Mouse (Mus musculus) forebrain, embryonic 14.5 days (tissue): ENCODE data around the gene Sowaha. TPM values are rescaled to one million over a fixed set of nuclear protein-coding genes. Genes with fewer than 3 reads are reported as not detected.
"Not testable (repeated sequence)": the region's sequence is repeated elsewhere in the genome, so short reads cannot be mapped to it uniquely, and the experiment has no call there.

Experiments
- ATAC-seq: fragments of 200-750 bp; cut with Nextera tagmentation; 2 replicates; pipeline ENCODE4 v1.8.0; 2017; ENCODE audit warnings: mild to moderate bottlenecking, moderate library complexity
- DNase-seq: peaks from one replicate; pipeline ENCODE4 v3.0.0-alpha.2; 2015; ENCODE audit warnings: low spot score
- H3K27ac ChIP-seq: fragments of 300-500 bp; sonication (generic); 2 replicates; pipeline ENCODE4 v1.5.1; 2014; ENCODE audit warnings: low read depth, mild to moderate bottlenecking, control low read depth, low read length, moderate library complexity
- H3K27me3 ChIP-seq: fragments of 300-500 bp; sonication (generic); replicated peaks from 2 replicates; pipeline ENCODE4 v1.6.1; 2014; ENCODE audit warnings: low read length, control low read depth, mixed read lengths; ENCODE audit not compliant: control insufficient read depth, insufficient read depth
- H3K36me3 ChIP-seq: fragments of 300-500 bp; sonication (generic); 2 replicates; pipeline ENCODE4 v1.6.1; 2014; ENCODE audit warnings: low read length, control low read depth; ENCODE audit not compliant: control insufficient read depth, insufficient read depth
- H3K4me1 ChIP-seq: fragments of 300-500 bp; sonication (generic); 2 replicates; pipeline ENCODE4 v1.6.1; 2014; ENCODE audit warnings: antibody characterized with exemption, low read length, control low read depth; ENCODE audit not compliant: control insufficient read depth, insufficient read depth
- H3K4me2 ChIP-seq: fragments of 300-500 bp; sonication (generic); 2 replicates; pipeline ENCODE4 v1.6.1; 2014; ENCODE audit warnings: mild to moderate bottlenecking, control low read depth, low read length
- H3K4me3 ChIP-seq: fragments of 300-500 bp; sonication (generic); 2 replicates; pipeline ENCODE4 v1.5.1; 2014; ENCODE audit warnings: low read depth, low read length, control low read depth
- H3K9ac ChIP-seq: fragments of 300-500 bp; sonication (generic); 2 replicates; pipeline ENCODE4 v1.6.1; 2014; ENCODE audit warnings: mild to moderate bottlenecking, low read length, control low read depth, moderate library complexity
- H3K9me3 ChIP-seq: fragments of 300-500 bp; sonication (generic); replicated peaks from 2 replicates; pipeline ENCODE4 v1.6.1; 2016; ENCODE audit warnings: low read length, control low read depth, mixed read lengths; ENCODE audit not compliant: control insufficient read depth
- WGBS: fragments of 180-500 bp; shearing (Covaris S2); extraction: QIAGEN DNeasy Blood & Tissue Kit; methylation state at CpG from one replicate; pipeline ENCODE4 v1.1.7; 2014; 5-methylcytosine and 5-hydroxymethylcytosine counted together
- polyA plus RNA-seq: library from polyadenylated mRNA; unstranded; fragments of >200 nt; fragmentation: Nextera tagmentation; extraction: Ambion mirVana; gene quantifications from 2 replicates; pipeline ENCODE4 v1.2.1, GENCODE M21; 2014

Gene Sowaha
- polyA plus RNA-seq, 1 experiment from 2014 or later: 1.2 TPM

DNA sequence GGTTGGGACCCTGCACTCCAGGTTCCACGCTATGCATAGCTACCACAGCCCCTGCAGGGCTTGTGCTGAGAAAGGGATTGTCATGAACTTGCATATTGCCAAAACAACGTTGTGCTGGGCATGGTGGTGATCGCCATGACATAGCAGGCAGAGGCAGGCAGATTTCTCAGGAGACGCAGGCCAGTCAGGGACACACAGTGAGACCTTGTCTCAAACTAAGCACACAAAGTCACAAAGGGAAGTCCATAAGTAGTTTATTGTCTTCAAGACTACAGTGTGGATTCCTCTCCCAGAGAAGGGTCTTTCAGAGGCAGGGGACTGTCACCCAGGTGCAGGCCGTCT, 51.4 kb downstream of the Sowaha start:
- Histone ChIP-seq H3K27me3 (no peaks in the 10 kb centered on the region), H3K4me3 (no peak overlapping the region), H3K36me3 (peaks cover 7% of the 10 kb centered on the region), H3K9me3 (no peaks in the 10 kb centered on the region), H3K9ac (no peak overlapping the region), H3K4me1 (peaks cover 8% of the 10 kb centered on the region; the same call in 1 of the 2 replicates), H3K27ac (no peak overlapping the region), H3K4me2 (no peak overlapping the region)
- no peak for DNase-seq
- ATAC-seq: no peak
- WGBS: 92% methylated on average over 5 of the region's 5 CpGs

DNA sequence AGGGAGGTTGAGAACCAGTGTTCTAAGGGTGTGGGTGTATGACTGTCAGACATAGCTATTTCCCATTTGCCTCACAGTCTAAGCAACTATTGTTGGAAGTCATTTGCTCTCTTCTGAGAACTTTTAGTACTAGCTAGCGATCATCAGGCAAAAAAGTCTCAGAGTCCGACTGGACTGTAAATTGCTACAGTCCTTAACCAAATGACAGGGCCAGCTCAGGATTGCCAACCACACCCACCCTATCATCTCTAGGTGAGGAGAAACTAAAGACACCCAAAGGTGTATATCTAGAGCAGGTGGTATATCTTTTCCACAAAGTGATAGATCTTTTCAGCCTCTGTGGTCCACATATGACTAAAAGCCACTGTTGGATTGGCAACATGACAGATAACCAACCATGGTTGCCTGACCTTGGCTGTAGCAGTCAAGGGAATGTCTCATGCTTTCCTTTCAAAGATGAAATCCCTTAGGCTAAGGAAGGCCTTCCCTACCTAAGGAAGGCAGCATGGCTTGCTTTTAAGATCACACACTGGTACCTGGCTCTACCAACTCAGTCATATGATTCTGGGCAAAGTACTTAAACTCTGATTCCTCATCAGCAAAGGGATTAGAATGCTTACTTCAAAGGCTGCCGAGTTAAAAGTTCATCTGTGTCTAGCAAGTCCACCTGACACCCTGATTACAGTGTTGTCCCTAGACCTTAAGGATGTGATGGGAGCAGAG, 51.9 kb downstream of the Sowaha start:
- ATAC-seq (no peak), DNase-seq (no peak)
- H3K4me2 ChIP-seq: no peak overlapping the region
- peaks cover 8% of the 10 kb centered on the region; the same call in 1 of the 2 replicates for H3K4me1 ChIP-seq
- H3K27ac ChIP-seq: no peak overlapping the region
- H3K9ac ChIP-seq: no peak overlapping the region
- no peak overlapping the region for H3K4me3 ChIP-seq
- H3K27me3 ChIP-seq: no peaks in the 10 kb centered on the region
- H3K9me3 ChIP-seq: no peaks in the 10 kb centered on the region
- WGBS: 91% methylated on average over 3 of the region's 3 CpGs
- H3K36me3 ChIP-seq: peaks cover 7% of the 10 kb centered on the region

DNA sequence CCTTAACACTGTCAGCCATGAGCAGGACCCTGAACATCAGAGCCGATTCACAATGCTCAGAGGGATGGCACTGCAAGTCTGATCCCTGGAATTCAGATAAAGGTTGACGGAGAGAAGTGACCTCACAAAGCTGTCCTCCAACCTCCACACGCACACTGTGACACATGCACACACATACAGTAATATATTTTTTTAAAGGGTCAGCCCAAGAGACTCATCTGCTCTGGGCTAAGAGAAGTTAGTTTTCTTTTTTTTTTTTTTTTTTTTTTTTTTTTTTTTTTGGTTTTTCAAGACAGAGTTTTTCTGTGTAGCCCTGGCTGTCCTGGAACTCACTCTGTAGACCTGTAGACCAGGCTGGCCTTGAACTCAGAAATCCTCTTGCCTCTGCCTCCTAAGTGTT, 53.2 kb downstream of the Sowaha start:
- not testable (repeated sequence) for DNase-seq, H3K27ac ChIP-seq, ATAC-seq, H3K27me3 ChIP-seq, H3K4me3 ChIP-seq, H3K4me2 ChIP-seq, H3K4me1 ChIP-seq, H3K9me3 ChIP-seq, H3K9ac ChIP-seq
- WGBS: 85% methylated on average over 3 of the region's 3 CpGs
- peaks cover 11% of the 10 kb centered on the region for H3K36me3 ChIP-seq

Other genes starting within 250 kb of the Sowaha start
- gene Hspa4, start 179.8 kb downstream of the Sowaha start, polyA plus RNA-seq: 55.5 and 58.6 TPM in 2 replicates
- gene Zcchc10, start 155.6 kb downstream of the Sowaha start, polyA plus RNA-seq: 16.0 and 17.0 TPM in 2 replicates
- gene Aff4, start 129.4 kb downstream of the Sowaha start, polyA plus RNA-seq: 69.4 and 79.4 TPM in 2 replicates
- not detected in 2 replicates for gene Leap2, start 57.1 kb downstream of the Sowaha start, polyA plus RNA-seq
- gene Uqcrq, start 49.4 kb downstream of the Sowaha start, polyA plus RNA-seq: 637 and 819 TPM in 2 replicates
- 3.3 and 3.9 TPM in 2 replicates for gene Gdf9, start 49.3 kb downstream of the Sowaha start, polyA plus RNA-seq
- not detected in 2 replicates for gene Gm10447, start 23.2 kb downstream of the Sowaha start, polyA plus RNA-seq
- 1.5 and 1.7 TPM in 2 replicates for gene Shroom1, start 23.1 kb downstream of the Sowaha start, polyA plus RNA-seq
- not detected in 2 replicates for gene Gm9837, start 9.8 kb downstream of the Sowaha start, polyA plus RNA-seq
- 0.19 TPM in 1 of 2 replicates, not detected in the other for gene Gm9945, start 108 bp downstream of the Sowaha start, polyA plus RNA-seq
- 12.3 and 16.7 TPM in 2 replicates for gene Sept8, start 39.0 kb upstream of the Sowaha start, polyA plus RNA-seq
- gene Kif3a, start 87.1 kb upstream of the Sowaha start, polyA plus RNA-seq: 215 and 216 TPM in 2 replicates
- 5.9 and 6.9 TPM in 2 replicates for gene Il4, start 138.4 kb upstream of the Sowaha start, polyA plus RNA-seq
- not detected in 2 replicates for gene Il13, start 154.4 kb upstream of the Sowaha start, polyA plus RNA-seq
- 10.6 and 11.0 TPM in 2 replicates for gene Rad50, start 227.0 kb upstream of the Sowaha start, polyA plus RNA-seq
- not detected in 2 replicates for gene Il5, start 240.5 kb upstream of the Sowaha start, polyA plus RNA-seq